Mouse (Mus musculus): ENCODE results near the gene Rxra. TPM values are rescaled to one million over a fixed set of nuclear protein-coding genes. Genes with fewer than 3 reads are reported as not detected.

The Rxra gene
- total and polyA plus RNA-seq, 3 experiments: 2.1 to 5.5 (median 2.4) TPM

GRCm38 (mm10) chr2:27751135-27751519 lies 74.9 kb downstream of the Rxra start:
- no peaks in the 10 kb centered on the region for H3K27me3 ChIP-seq (replicated peaks)
- H3K4me2 ChIP-seq (ENCODE audit: insufficient read depth, low read depth, poor library complexity, severe bottlenecking): no peak overlapping the region
- no peak overlapping the region for H3K9ac ChIP-seq (ENCODE audit: insufficient read depth, low read depth)
- no peaks in the 10 kb centered on the region for H3K79me2 ChIP-seq (replicated peaks; ENCODE audit: control insufficient read depth, extremely low read depth, insufficient read depth, poor library complexity, severe bottlenecking)
- in situ Hi-C loops (cut with MboI; ENCODE audit: low pct_ligation_motif_present, low pct_unique_long_range_greater_than_20kb, low sequenced_read_pairs) (loop anchor here (5.0 kb wide), 1 partner anchor 199 kb away; no protein-coding TSS in a partner anchor), dilution Hi-C loops (cut with MboI; ENCODE audit: extremely low pct_ligation_motif_present, extremely low pct_unique_long_range_greater_than_20kb, low sequenced_read_pairs) (no loop called here)
- no peak overlapping the region for H3K27ac ChIP-seq (ENCODE audit: insufficient read depth, low read depth)
- H3K36me3 ChIP-seq (replicated peaks in 1 of 2; ENCODE audit: control insufficient read depth in 1 of 2, insufficient read depth in 1 of 2, low read length in 1 of 2): peaks cover 0 to 52% of the 10 kb centered on the region in 2 experiments
- H3K9me3 ChIP-seq (replicated peaks; ENCODE audit: low read length): no peaks in the 10 kb centered on the region
- no peak for TF ChIP-seq BHLHE40 (IDR thresholded peaks at IDR 0.05; ENCODE audit: low read depth, low read length)
- no peak overlapping the region for H3K4me3 ChIP-seq (replicated peaks in 1 of 3; ENCODE audit: low read depth in 2 of 3, low read length in 2 of 3, poor library complexity in 1 of 3)
- peaks cover 0 to 21% of the 10 kb centered on the region in 2 experiments; a peak in 2 of 4 replicates for H3K4me1 ChIP-seq (ENCODE audit: control insufficient read depth in 1 of 2, insufficient read depth in 2 of 2)
- DNase-seq (ENCODE audit: extremely low read depth): no peak

DNA sequence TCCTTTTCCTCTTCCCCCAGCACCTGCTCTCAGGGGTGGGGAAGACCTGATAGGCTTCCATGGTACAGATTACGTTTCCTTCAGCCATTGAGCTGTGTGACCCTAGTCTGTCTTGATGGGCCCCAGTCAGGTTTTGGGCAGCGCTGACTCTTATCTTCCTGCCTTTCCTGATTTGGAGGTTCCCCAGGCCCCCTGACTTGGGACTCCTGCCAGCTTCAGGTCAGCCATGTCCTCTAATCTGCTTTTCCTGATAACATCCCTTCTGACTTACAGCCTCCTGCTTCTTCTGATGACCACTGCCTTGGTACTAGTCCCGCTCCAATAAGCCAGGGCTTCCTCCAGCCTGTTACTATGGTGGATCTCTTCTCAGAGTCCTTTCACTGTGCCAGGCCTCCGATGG lies 75.6 kb downstream of the Rxra start:
- Histone ChIP-seq H3K36me3 (replicated peaks in 1 of 2; ENCODE audit: control insufficient read depth in 1 of 2, insufficient read depth in 1 of 2, low read length in 1 of 2) (peaks cover 0 to 57% of the 10 kb centered on the region in 2 experiments), H3K27me3 (replicated peaks) (no peaks in the 10 kb centered on the region), H3K79me2 (replicated peaks; ENCODE audit: control insufficient read depth, extremely low read depth, insufficient read depth, poor library complexity, severe bottlenecking) (no peaks in the 10 kb centered on the region), H3K4me2 (ENCODE audit: insufficient read depth, low read depth, poor library complexity, severe bottlenecking) (no peak overlapping the region), H3K9ac (ENCODE audit: insufficient read depth, low read depth) (no peak overlapping the region), H3K9me3 (replicated peaks; ENCODE audit: low read length) (no peaks in the 10 kb centered on the region), H3K27ac (ENCODE audit: insufficient read depth, low read depth) (no peak overlapping the region), H3K4me1 (ENCODE audit: control insufficient read depth in 1 of 2, insufficient read depth in 2 of 2) (peaks cover 0 to 14% of the 10 kb centered on the region in 2 experiments; a peak in 2 of 4 replicates), H3K4me3 (replicated peaks in 1 of 3; ENCODE audit: low read depth in 2 of 3, low read length in 2 of 3, poor library complexity in 1 of 3) (no peak overlapping the region)
- dilution Hi-C loops (cut with MboI; ENCODE audit: extremely low pct_ligation_motif_present, extremely low pct_unique_long_range_greater_than_20kb, low sequenced_read_pairs): no loop called here
- in situ Hi-C loops (cut with MboI; ENCODE audit: low pct_ligation_motif_present, low pct_unique_long_range_greater_than_20kb, low sequenced_read_pairs): loop anchor here (5.0 kb wide), 1 partner anchor 200 kb away; no protein-coding TSS in a partner anchor
- TF ChIP-seq IRF4 (IDR thresholded peaks at IDR 0.05; ENCODE audit: low read depth, low read length) (no peak), USF1 (IDR thresholded peaks at IDR 0.05; ENCODE audit: low read depth, low read length) (no peak), EP300 (IDR thresholded peaks at IDR 0.05; ENCODE audit: low read length) (no peak), SIN3A (IDR thresholded peaks at IDR 0.05; ENCODE audit: low read length) (no peak), RAD21 (IDR thresholded peaks at IDR 0.05; ENCODE audit: low read depth, low read length) (no peak), MXI1 (IDR thresholded peaks at IDR 0.05; ENCODE audit: low read depth, low read length) (no peak), JUND (conservative IDR thresholded peaks at IDR 0.05; ENCODE audit: low read depth, low read length) (no peak), CHD2 (IDR thresholded peaks at IDR 0.05; ENCODE audit: low read length) (no peak), POLR2A (IDR thresholded peaks at IDR 0.05; ENCODE audit: low read depth, low read length) (no peak), MAX (IDR thresholded peaks at IDR 0.05; ENCODE audit: low read length) (no peak), BHLHE40 (IDR thresholded peaks at IDR 0.05; ENCODE audit: low read depth, low read length) (no peak), ZMIZ1 (IDR thresholded peaks at IDR 0.05; ENCODE audit: low read depth, low read length) (no peak), PAX5 (IDR thresholded peaks at IDR 0.05; ENCODE audit: low read length) (no peak), KAT2A (IDR thresholded peaks at IDR 0.05; ENCODE audit: insufficient replicate concordance, low read length) (no peak), RCOR1 (conservative IDR thresholded peaks at IDR 0.05; ENCODE audit: low read depth, low read length) (no peak), NELFE (IDR thresholded peaks at IDR 0.05; ENCODE audit: low read depth, low read length) (no peak), UBTF (IDR thresholded peaks at IDR 0.05; ENCODE audit: low read depth, low read length) (no peak)
- DNase-seq (ENCODE audit: extremely low read depth): no peak

All from CH12.LX (cell line).